Mouse (Mus musculus): ENCODE results near the gene Gmppa. TPM values are rescaled to one million over a fixed set of nuclear protein-coding genes. Genes with fewer than 3 reads are reported as not detected.

Gene Gmppa
- polyA plus RNA-seq, 1 experiment from 2014 or later = 85.3 TPM

DNA sequence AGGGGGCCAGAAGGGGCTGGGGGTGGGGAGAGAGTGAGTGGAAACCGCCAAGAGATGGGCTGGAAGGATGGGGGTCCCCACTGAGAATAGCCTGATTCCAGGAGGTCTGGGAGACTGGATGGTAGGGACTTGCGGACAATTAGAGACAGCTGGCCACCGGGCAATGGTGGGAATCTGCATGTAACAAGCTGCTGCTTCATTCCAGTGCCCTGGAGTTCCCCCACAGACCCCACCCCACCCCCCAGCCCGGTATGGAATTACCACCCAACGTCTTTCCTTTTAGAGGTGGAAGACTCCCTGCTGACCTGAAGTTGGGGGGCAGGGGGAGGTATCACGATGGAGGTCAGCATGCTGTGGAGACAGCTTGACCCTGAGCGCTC lies 12.3 kb downstream of the Gmppa start:
- Histone ChIP-seq H3K4me1 (ENCODE audit: control insufficient read depth, insufficient read depth, low read length) (peaks cover 51% of the 10 kb centered on the region), H3K9me3 (replicated peaks; ENCODE audit: control insufficient read depth, low read length) (no peaks in the 10 kb centered on the region), H3K9ac (ENCODE audit: low read length) (no peak overlapping the region; the same call in 1 of the 2 replicates), H3K4me3 (ENCODE audit: low read length) (no peak overlapping the region), H3K27ac (ENCODE audit: low read length) (no peak overlapping the region), H3K4me2 (ENCODE audit: low read depth, low read length) (no peak overlapping the region), H3K27me3 (ENCODE audit: control insufficient read depth, insufficient read depth, low read length) (peaks cover 75% of the 10 kb centered on the region), H3K36me3 (ENCODE audit: control insufficient read depth, insufficient read depth) (no peaks in the 10 kb centered on the region)
- ATAC-seq (replicated peaks; ENCODE audit: extremely low read depth, insufficient read depth, low FRiP score) = no peak
- 2% methylated on average over 7 of the region's 7 CpGs for WGBS

DNA sequence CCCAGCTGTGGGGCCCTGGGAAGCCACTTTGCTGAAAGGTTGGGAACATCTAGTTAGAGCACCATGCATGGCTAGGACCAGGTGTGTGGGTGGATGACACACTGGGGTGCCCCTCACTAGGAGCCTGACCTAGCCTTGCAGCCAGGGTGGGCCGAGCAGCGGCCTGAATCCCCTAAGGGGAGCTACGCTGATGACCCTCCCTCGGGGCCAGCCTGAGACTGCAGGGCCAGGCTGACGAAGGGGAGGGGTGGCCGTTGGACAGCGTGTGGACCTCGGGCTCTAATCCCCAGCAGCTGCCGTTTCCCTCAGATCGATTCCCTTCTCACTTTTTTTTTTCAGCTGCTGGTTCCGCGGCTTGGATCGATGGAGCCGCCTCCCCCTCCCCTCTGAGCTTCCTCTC lies 13.2 kb downstream of the Gmppa start:
- Histone ChIP-seq H3K4me1 (ENCODE audit: control insufficient read depth, insufficient read depth, low read length) (peaks cover 51% of the 10 kb centered on the region), H3K9ac (ENCODE audit: low read length) (no peak overlapping the region), H3K9me3 (replicated peaks; ENCODE audit: control insufficient read depth, low read length) (no peaks in the 10 kb centered on the region), H3K27me3 (ENCODE audit: control insufficient read depth, insufficient read depth, low read length) (peaks cover 82% of the 10 kb centered on the region), H3K4me3 (ENCODE audit: low read length) (no peak overlapping the region), H3K4me2 (ENCODE audit: low read depth, low read length) (no peak overlapping the region), H3K27ac (ENCODE audit: low read length) (no peak overlapping the region), H3K36me3 (ENCODE audit: control insufficient read depth, insufficient read depth) (no peaks in the 10 kb centered on the region)
- ATAC-seq (replicated peaks; ENCODE audit: extremely low read depth, insufficient read depth, low FRiP score) = no peak
- 6% methylated on average over 13 of the region's 14 CpGs for WGBS

DNA sequence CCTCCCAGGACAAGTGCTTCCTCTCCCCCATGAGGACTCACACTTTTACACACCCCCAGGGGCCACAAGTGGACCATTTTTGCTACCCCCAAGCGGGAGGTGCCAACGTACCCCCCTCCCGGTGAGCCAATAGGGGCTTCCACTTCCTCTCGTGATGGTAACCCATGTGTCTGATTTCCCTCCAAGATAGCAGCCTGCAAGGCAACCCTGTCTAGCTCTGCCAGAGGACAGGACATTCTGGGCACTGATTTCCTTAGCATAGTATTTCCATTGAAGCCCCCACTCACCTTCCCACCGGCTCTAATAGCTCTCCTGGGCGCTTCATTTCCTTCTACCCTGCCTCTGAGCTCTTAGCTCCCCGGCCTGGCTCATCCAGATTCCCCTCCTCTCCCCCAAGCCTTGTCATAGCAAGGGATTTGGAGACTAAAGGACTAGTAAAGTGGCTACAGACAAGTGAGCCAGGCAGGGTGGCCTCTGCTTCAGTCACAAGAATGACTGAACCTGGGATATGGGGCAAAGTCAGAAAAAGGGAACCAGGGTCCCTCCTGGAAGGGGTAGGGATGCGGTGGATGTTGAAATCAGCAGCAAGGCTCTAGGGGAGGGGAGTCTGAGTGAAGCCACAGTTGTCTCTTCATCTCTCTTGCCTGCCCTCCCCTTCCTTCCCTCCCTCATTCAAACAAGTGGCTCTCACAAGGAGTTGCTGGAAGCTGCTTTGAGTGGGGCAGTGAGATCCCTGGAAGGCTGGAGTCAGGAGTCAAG lies 13.8 kb downstream of the Gmppa start:
- Histone ChIP-seq H3K4me3 (ENCODE audit: low read length) (no peak overlapping the region; the same call in 1 of the 2 replicates), H3K27me3 (ENCODE audit: control insufficient read depth, insufficient read depth, low read length) (peaks cover 84% of the 10 kb centered on the region), H3K9ac (ENCODE audit: low read length) (no peak overlapping the region), H3K4me1 (ENCODE audit: control insufficient read depth, insufficient read depth, low read length) (peaks cover 51% of the 10 kb centered on the region), H3K9me3 (replicated peaks; ENCODE audit: control insufficient read depth, low read length) (no peaks in the 10 kb centered on the region), H3K27ac (ENCODE audit: low read length) (no peak overlapping the region), H3K36me3 (ENCODE audit: control insufficient read depth, insufficient read depth) (no peaks in the 10 kb centered on the region), H3K4me2 (ENCODE audit: low read depth, low read length) (no peak overlapping the region)
- 16% methylated on average over 8 of the region's 8 CpGs for WGBS
- no peak for ATAC-seq (replicated peaks; ENCODE audit: extremely low read depth, insufficient read depth, low FRiP score)

DNA sequence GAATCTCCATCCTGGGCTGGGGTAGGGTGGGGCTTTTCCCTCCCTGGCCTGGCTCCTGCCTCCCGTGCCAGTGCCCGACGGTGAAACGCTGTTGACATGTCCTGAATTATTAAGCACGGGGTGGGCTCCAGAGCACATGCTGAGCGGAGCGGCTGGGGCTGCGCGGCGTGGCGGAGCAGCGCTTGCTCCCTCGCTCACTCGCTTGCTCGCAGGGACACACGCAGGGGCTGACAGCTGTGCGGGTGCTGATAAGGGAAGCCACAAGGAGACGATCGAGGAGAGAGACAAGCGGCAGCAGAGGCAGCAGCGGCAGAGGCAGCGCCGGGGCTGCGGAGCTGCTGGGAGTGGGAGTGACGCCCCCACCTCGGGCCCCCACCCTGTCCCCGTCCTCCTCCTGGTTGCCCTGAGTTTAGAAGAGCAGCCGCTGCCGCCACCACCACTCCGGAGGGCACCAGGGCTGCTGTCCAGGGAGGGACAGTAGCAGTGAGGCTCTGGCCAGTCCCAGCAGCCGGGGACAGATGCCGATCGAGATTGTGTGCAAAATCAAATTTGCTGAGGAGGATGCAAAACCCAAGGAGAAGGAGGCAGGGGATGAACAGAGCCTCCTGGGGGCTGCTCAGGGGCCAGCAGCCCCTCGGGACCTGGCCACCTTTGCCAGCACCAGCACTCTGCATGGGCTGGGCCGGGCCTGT lies 14.7 kb downstream of the Gmppa start, which contains the start of gene Asic4:
Asic4 (plus strand) TSS at position 123 of the 692 bp plus-strand sequence.
- no peak for ATAC-seq (replicated peaks; ENCODE audit: extremely low read depth, insufficient read depth, low FRiP score)
- peaks cover 42% of the 10 kb centered on the region for H3K4me1 ChIP-seq (ENCODE audit: control insufficient read depth, insufficient read depth, low read length)
- 1% methylated on average over 35 of the region's 35 CpGs for WGBS
- peaks cover 79% of the 10 kb centered on the region for H3K27me3 ChIP-seq (ENCODE audit: control insufficient read depth, insufficient read depth, low read length)
- peak within 1 kb of the TSS; percentile 38 for H3K4me3 ChIP-seq (ENCODE audit: low read length)
- no peaks in the 10 kb centered on the region for H3K9me3 ChIP-seq (replicated peaks; ENCODE audit: control insufficient read depth, low read length)
- no peaks in the 10 kb centered on the region for H3K36me3 ChIP-seq (ENCODE audit: control insufficient read depth, insufficient read depth)
- H3K4me2 ChIP-seq (ENCODE audit: low read depth, low read length) = peak within 1 kb of the TSS; percentile 60
- H3K27ac ChIP-seq (ENCODE audit: low read length) = no peak within 1 kb of the TSS
- peak within 1 kb of the TSS; percentile 57; the same call in 1 of the 2 replicates for H3K9ac ChIP-seq (ENCODE audit: low read length)

DNA sequence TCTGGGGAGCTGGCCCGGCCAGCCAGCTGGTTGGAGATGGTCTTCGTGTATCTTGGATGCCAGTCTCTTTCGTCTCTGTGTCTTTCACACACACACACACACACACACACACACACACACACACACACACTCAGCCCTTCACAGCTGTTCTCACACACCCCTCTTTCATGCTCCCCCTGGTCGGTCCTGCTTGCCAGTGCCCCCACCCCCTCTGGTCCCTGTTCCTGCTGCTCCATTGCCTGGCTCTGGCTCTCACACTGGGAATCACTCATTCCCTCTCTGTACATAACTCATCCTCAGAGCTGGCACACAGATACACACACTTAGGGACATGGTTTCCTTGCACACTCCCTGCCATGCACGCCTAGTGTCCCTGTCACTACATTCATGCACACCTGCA lies 16.2 kb downstream of the Gmppa start:
- H3K27ac ChIP-seq (ENCODE audit: low read length) = no peak overlapping the region
- H3K4me3 ChIP-seq (ENCODE audit: low read length) = no peak overlapping the region
- no peak for ATAC-seq (replicated peaks; ENCODE audit: extremely low read depth, insufficient read depth, low FRiP score)
- whole genome bisulfite sequencing = 67% methylated on average over 5 of the region's 5 CpGs
- H3K4me2 ChIP-seq (ENCODE audit: low read depth, low read length) = no peak overlapping the region
- no peak overlapping the region for H3K9ac ChIP-seq (ENCODE audit: low read length)
- peaks cover 27% of the 10 kb centered on the region for H3K4me1 ChIP-seq (ENCODE audit: control insufficient read depth, insufficient read depth, low read length)
- H3K36me3 ChIP-seq (ENCODE audit: control insufficient read depth, insufficient read depth) = no peaks in the 10 kb centered on the region
- H3K27me3 ChIP-seq (ENCODE audit: control insufficient read depth, insufficient read depth, low read length) = peaks cover 85% of the 10 kb centered on the region
- no peaks in the 10 kb centered on the region for H3K9me3 ChIP-seq (replicated peaks; ENCODE audit: control insufficient read depth, low read length)

DNA sequence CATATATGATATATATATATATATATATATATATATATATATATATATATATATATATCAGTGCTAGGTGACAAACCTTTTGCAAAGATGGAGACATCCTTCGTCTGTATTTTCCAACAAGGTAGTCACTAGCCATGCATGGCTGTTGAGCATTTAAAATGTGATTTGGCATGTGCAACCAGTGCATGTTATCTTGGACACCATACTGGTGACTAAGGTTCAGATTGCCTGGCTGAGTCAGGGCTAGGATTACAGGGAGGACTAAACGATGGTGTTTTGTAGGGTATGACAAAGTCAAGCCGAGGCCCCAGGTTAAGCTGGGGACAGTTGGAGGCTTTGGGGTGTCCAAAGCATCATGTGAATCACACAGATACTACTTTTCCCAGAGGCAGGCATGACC lies 19.7 kb downstream of the Gmppa start:
- Histone ChIP-seq H3K36me3 (ENCODE audit: control insufficient read depth, insufficient read depth) (no peaks in the 10 kb centered on the region), H3K4me3 (ENCODE audit: low read length) (no peak overlapping the region), H3K4me1 (ENCODE audit: control insufficient read depth, insufficient read depth, low read length) (peaks cover 17% of the 10 kb centered on the region), H3K27ac (ENCODE audit: low read length) (no peak overlapping the region), H3K27me3 (ENCODE audit: control insufficient read depth, insufficient read depth, low read length) (peaks cover 63% of the 10 kb centered on the region), H3K4me2 (ENCODE audit: low read depth, low read length) (no peak overlapping the region), H3K9ac (ENCODE audit: low read length) (no peak overlapping the region), H3K9me3 (replicated peaks; ENCODE audit: control insufficient read depth, low read length) (no peaks in the 10 kb centered on the region)
- ATAC-seq (replicated peaks; ENCODE audit: extremely low read depth, insufficient read depth, low FRiP score) = no peak
- 64% methylated on average over 3 of the region's 3 CpGs for WGBS

DNA sequence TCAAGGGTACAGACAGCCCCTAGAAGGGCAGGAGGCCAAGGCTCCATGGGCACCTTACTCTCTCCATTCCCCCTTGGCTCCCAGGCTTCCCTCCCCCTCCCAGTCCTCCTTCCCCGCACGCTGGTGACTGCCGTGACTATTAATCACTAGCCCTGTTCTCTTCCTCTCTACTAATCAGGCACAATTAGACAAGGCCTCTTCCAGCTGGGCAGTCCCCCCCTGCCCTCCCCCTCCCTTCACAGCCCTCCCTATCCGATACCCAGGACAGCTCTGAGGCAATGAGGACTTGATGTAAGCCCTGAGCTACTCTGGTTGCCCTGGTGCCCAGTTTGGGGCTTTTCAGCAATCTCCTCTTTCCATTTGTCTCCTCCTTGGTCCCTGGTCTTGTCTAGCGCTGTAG lies 20.2 kb downstream of the Gmppa start:
- Histone ChIP-seq H3K4me1 (ENCODE audit: control insufficient read depth, insufficient read depth, low read length) (peaks cover 12% of the 10 kb centered on the region), H3K4me3 (ENCODE audit: low read length) (no peak overlapping the region), H3K27me3 (ENCODE audit: control insufficient read depth, insufficient read depth, low read length) (peaks cover 58% of the 10 kb centered on the region), H3K4me2 (ENCODE audit: low read depth, low read length) (no peak overlapping the region), H3K9ac (ENCODE audit: low read length) (no peak overlapping the region), H3K9me3 (replicated peaks; ENCODE audit: control insufficient read depth, low read length) (no peaks in the 10 kb centered on the region), H3K27ac (ENCODE audit: low read length) (no peak overlapping the region), H3K36me3 (ENCODE audit: control insufficient read depth, insufficient read depth) (no peaks in the 10 kb centered on the region)
- no peak for ATAC-seq (replicated peaks; ENCODE audit: extremely low read depth, insufficient read depth, low FRiP score)
- whole genome bisulfite sequencing = 54% methylated on average over 5 of the region's 5 CpGs

DNA sequence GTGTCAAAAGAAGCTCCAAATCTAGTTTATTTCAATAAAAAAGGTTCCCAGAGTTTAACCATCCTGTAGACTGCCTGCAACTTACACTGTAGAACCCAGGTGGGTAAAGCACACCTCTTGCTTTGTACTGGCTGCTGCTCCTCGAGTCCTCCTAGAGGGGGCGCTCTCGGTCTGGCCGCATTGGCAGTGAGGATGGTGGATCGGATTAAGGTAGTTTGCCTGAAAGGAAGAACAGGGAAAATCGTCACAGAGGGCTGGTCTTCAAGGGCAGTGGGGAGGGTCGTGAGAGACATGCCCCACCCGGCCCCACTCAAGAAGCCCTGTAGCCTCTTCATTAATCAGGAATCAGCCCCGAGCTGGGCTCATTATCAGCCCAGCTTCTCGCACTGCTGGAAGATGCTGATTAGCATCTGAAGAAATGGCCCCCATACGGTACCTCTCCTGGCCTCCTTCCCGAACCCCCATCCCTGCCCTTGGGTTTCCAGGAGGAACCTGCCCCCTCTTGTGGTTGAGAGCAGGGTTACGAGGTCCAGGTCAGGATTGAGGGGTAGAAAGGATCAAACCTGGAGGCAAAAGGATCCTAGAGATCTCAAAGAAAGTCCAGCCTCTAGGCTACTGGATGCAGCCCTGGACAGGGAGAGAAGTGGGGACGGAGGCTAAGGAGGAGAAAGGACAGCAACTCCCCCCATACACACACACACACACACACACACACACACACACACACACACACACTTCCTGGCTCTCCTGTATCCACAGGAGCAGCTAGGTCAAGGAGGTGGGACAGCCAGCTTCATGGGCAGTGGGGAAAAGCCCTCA lies 21.2 kb downstream of the Gmppa start:
- peaks cover 50% of the 10 kb centered on the region for H3K27me3 ChIP-seq (ENCODE audit: control insufficient read depth, insufficient read depth, low read length)

DNA sequence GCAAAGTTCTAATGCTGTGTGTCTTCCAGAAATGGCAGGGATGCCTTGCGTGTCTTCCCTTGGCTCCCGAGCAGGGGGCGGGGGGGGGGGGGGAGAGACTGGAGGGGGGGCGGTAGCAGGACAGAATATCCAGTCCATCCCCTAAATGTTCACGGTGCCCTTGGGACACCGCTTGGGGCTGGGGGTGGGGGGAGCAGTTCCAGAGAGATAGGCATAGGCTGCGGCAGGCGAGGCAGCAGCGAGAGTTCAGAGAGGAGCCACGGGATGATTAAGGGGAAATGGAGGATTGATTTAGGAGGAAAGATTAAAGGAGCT lies 21.9 kb downstream of the Gmppa start:
- Histone ChIP-seq H3K36me3 (ENCODE audit: control insufficient read depth, insufficient read depth) (no peaks in the 10 kb centered on the region), H3K9me3 (replicated peaks; ENCODE audit: control insufficient read depth, low read length) (no peaks in the 10 kb centered on the region), H3K4me2 (ENCODE audit: low read depth, low read length) (peak overlapping the region; percentile 70; the same call in 1 of the 2 replicates), H3K27me3 (ENCODE audit: control insufficient read depth, insufficient read depth, low read length) (peaks cover 44% of the 10 kb centered on the region), H3K4me1 (ENCODE audit: control insufficient read depth, insufficient read depth, low read length) (peaks cover 11% of the 10 kb centered on the region), H3K4me3 (ENCODE audit: low read length) (no peak overlapping the region), H3K9ac (ENCODE audit: low read length) (no peak overlapping the region), H3K27ac (ENCODE audit: low read length) (no peak overlapping the region)
- WGBS = 7% methylated on average over 10 of the region's 10 CpGs
- ATAC-seq (replicated peaks; ENCODE audit: extremely low read depth, insufficient read depth, low FRiP score) = no peak

More for the DNA sequence above, 21.2 kb downstream of the Gmppa start:
- Histone ChIP-seq H3K4me2 (ENCODE audit: low read depth, low read length) (no peak overlapping the region), H3K4me3 (ENCODE audit: low read length) (no peak overlapping the region), H3K9ac (ENCODE audit: low read length) (no peak overlapping the region), H3K4me1 (ENCODE audit: control insufficient read depth, insufficient read depth, low read length) (peaks cover 11% of the 10 kb centered on the region), H3K9me3 (replicated peaks; ENCODE audit: control insufficient read depth, low read length) (no peaks in the 10 kb centered on the region), H3K27ac (ENCODE audit: low read length) (no peak overlapping the region), H3K36me3 (ENCODE audit: control insufficient read depth, insufficient read depth) (no peaks in the 10 kb centered on the region)
- WGBS = 18% methylated on average over 13 of the region's 14 CpGs
- ATAC-seq (replicated peaks; ENCODE audit: extremely low read depth, insufficient read depth, low FRiP score) = no peak
